Mouse (Mus musculus): ENCODE results near the gene Il20rb. TPM values are rescaled to one million over a fixed set of nuclear protein-coding genes. Genes with fewer than 3 reads are reported as not detected.

The Il20rb gene
- polyA plus RNA-seq, 1 experiment from 2014 or later = 1.6 TPM

DNA sequence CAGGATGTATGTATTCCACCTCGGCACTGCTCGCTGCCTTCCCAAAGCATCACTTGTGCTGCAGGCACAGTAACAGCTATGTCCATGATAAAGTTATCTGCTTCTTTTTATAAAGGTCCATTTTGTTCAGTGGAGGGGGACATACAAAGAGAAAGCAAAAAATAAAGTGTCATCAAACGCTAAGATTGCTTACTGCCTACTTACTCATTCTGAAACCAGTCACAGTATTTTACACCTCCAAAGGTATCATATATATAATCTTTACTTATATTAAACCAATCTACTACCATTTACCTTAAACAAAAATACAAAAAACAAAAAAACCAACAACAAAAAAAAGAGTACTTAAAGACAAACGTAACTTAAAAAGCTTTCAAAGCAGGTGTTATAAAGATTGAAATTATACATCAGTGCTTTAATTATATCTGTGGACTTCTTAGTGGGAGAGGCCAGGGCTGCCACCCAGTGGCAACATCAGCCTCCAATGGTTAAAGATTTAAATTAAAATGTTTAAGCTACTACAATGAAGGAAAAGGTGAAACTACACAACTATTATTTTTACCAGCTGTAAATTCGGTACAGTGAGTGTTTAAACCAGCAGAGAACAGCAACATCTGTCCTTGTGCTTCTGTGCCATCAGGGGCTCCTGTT, 7.1 kb upstream of the Il20rb start:
- Histone ChIP-seq H3K27me3 (no peaks in the 10 kb centered on the region), H3K27ac (no peak overlapping the region), H3K4me2 (no peak overlapping the region), H3K36me3 (replicated peaks) (peaks cover 11% of the 10 kb centered on the region; the same call in 1 of the 2 replicates), H3K4me1 (no peaks in the 10 kb centered on the region), H3K9ac (no peak overlapping the region), H3K4me3 (replicated peaks) (no peak overlapping the region), H3K9me3 (no peaks in the 10 kb centered on the region)
- ATAC-seq (ENCODE audit: low FRiP score) = no peak
- 90% methylated on average over 5 of the region's 5 CpGs for WGBS

DNA sequence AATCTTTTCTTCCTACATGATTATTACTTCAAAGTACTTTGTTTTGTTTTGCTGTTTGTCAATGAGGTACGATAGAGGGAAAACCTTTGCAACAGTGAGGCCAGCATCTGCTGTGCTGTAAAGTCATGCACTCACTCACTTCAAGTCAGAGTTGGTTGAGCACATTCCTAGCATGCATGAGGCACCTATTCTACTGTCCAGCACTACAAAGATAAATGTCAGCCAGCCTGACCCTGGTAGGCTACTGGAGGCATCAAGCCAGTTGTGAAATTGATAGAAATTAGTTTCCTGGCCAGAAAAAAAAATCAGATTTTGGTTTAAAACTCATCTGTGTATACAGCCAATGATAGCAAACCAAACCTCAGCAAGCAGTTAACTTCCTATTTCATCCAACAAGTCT, 4.8 kb upstream of the Il20rb start:
- Histone ChIP-seq H3K9ac (no peak overlapping the region), H3K36me3 (replicated peaks) (no peaks in the 10 kb centered on the region), H3K4me2 (no peak overlapping the region), H3K27ac (no peak overlapping the region), H3K4me3 (replicated peaks) (no peak overlapping the region), H3K9me3 (no peaks in the 10 kb centered on the region), H3K27me3 (no peaks in the 10 kb centered on the region), H3K4me1 (no peaks in the 10 kb centered on the region)
- whole genome bisulfite sequencing = 93% methylated on average over 1 of the region's 1 CpGs
- no peak for ATAC-seq (ENCODE audit: low FRiP score)

DNA sequence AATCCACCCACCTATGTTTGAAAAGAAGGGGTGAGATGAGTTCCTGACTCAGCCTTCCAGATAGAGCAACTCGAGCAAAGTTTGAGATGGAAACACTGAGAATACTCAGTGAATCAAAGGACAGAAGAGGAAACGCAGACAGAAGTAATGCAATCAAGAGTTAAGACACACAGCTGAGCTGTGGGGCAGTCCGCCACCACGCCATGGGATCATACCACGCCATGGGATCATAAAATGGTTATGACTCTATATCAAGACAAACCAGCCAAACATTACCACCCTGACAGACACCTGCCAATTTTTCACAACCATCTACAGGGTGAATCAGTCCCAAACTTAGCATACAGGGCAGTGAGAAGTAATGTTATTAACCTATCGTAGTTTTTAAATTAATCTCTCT, 2.4 kb upstream of the Il20rb start:
- no peak for ATAC-seq (ENCODE audit: low FRiP score)
- Histone ChIP-seq H3K4me1 (no peaks in the 10 kb centered on the region), H3K27me3 (no peaks in the 10 kb centered on the region), H3K27ac (no peak overlapping the region), H3K9ac (no peak overlapping the region), H3K4me3 (replicated peaks) (no peak overlapping the region), H3K36me3 (replicated peaks) (no peaks in the 10 kb centered on the region), H3K4me2 (no peak overlapping the region), H3K9me3 (no peaks in the 10 kb centered on the region)
- 95% methylated on average over 6 of the region's 6 CpGs for WGBS

DNA sequence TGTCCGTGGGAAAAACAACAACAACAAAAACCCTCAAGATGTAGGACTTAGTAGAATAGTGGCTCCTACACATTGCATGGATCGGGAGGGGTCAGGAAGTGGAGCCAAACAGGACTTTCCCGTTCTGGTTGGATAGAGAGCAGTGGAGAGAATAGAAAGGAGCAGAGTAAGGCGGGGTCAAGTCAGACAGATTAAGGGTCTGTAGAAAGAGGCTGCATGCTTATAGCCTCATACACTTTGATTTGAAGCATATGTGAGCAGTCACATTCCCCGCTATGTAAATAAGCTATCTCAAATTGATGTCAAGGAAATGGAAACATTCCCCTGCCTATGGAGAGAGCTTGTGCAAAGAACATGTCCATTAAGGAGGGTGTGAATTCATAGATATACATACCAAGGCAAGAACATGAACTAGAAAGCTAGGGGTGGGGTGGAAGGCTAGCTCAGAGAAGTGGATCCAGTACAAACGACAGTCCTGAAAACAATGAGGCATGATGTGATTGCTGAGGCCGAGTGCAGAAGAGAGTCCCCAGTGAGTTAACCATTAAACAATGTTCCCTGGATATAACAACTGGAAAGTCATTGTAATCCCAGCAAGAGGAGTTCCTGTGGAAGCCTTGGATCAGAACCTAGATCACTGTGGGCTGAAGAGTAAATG, 1.6 kb upstream of the Il20rb start:
- Histone ChIP-seq H3K4me1 (no peaks in the 10 kb centered on the region), H3K27ac (no peak overlapping the region), H3K9ac (no peak overlapping the region), H3K36me3 (replicated peaks) (no peaks in the 10 kb centered on the region), H3K4me3 (replicated peaks) (no peak overlapping the region), H3K9me3 (no peaks in the 10 kb centered on the region), H3K4me2 (no peak overlapping the region), H3K27me3 (no peaks in the 10 kb centered on the region)
- WGBS = 82% methylated on average over 7 of the region's 7 CpGs
- ATAC-seq (ENCODE audit: low FRiP score) = no peak

DNA sequence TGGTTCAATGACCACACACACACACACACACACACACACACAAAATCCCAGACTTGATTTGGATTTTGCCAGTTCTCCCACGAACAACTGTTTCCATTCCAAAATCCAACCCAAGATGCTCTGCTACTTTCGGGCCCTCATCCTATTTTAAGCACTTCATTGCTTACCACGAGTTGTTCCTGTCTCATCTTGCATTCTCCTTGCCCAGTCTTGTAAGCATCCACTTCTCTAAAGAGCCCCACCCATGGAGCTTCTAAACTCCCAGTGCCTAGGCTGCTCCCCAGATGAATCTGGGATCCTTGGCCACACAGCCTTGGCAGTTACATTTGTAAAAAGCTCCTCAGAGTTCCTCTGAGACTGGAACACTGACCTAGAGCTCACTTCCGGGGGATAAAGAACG, 3.3 kb downstream of the Il20rb start:
- no peak overlapping the region for H3K4me3 ChIP-seq (replicated peaks)
- no peak overlapping the region for H3K27ac ChIP-seq
- no peak overlapping the region for H3K4me2 ChIP-seq
- WGBS = 88% methylated on average over 5 of the region's 5 CpGs
- H3K9ac ChIP-seq = no peak overlapping the region
- no peaks in the 10 kb centered on the region for H3K36me3 ChIP-seq (replicated peaks)
- ATAC-seq (ENCODE audit: low FRiP score) = no peak
- no peaks in the 10 kb centered on the region for H3K9me3 ChIP-seq
- no peaks in the 10 kb centered on the region for H3K27me3 ChIP-seq
- peaks cover 4% of the 10 kb centered on the region; the same call in 1 of the 2 replicates for H3K4me1 ChIP-seq

DNA sequence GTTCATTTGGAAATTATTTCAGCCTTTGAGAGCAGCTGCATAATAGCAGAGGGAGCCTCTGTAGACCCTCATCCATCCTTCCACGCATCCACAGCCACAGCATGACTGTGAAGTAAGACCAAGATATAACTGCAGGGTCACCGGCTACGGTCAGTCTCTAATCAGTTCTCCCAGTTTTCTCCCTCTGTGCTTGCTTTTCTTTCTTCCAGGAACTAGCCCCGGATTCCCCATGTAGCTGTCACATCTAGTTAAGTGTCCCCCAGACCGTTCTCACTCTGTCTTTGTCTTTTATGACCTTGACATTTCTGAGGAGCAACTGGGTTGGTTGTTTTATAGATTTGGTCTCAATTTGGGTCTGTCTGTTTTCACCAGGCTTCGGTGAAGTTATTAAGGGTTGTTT, 5.0 kb downstream of the Il20rb start:
- no peak overlapping the region for H3K9ac ChIP-seq
- no peak overlapping the region for H3K4me3 ChIP-seq (replicated peaks)
- whole genome bisulfite sequencing = 85% methylated on average over 6 of the region's 6 CpGs
- H3K9me3 ChIP-seq = 0 out of 2 replicates have a peak, but pooled peaks cover 4% of the 10 kb centered on the region
- H3K36me3 ChIP-seq (replicated peaks) = no peaks in the 10 kb centered on the region
- peaks cover 4% of the 10 kb centered on the region; the same call in 1 of the 2 replicates for H3K4me1 ChIP-seq
- no peak overlapping the region for H3K4me2 ChIP-seq
- no peak for ATAC-seq (ENCODE audit: low FRiP score)
- no peaks in the 10 kb centered on the region for H3K27me3 ChIP-seq
- H3K27ac ChIP-seq = no peak overlapping the region

DNA sequence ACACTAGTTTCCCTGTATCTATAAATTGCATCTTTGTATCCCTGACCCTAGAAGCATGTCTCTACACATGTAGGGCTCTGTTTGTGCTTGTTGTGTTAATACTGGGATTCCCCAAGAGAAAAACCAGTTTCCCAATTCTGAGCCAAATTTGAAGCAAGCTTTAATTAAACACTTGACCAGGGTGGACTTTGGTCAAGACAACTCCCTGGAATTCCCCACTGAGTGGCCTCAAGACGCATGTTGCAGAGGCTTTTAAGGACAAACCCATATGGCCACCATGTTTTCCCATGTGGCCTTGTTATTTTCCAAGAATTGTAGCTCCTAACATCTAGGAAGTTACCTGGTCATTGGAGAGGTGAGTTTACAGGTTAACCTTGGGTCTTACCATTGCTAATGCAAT, 12.5 kb downstream of the Il20rb start:
- H3K36me3 ChIP-seq (replicated peaks) = no peaks in the 10 kb centered on the region
- H3K27ac ChIP-seq = no peak overlapping the region
- H3K9me3 ChIP-seq = 0 out of 2 replicates have a peak, but pooled peaks cover 6% of the 10 kb centered on the region
- H3K4me3 ChIP-seq (replicated peaks) = no peak overlapping the region
- no peak overlapping the region for H3K4me2 ChIP-seq
- WGBS = 85% methylated on average over 1 of the region's 1 CpGs
- no peaks in the 10 kb centered on the region for H3K27me3 ChIP-seq
- H3K9ac ChIP-seq = no peak overlapping the region
- no peaks in the 10 kb centered on the region for H3K4me1 ChIP-seq
- no peak for ATAC-seq (ENCODE audit: low FRiP score)

DNA sequence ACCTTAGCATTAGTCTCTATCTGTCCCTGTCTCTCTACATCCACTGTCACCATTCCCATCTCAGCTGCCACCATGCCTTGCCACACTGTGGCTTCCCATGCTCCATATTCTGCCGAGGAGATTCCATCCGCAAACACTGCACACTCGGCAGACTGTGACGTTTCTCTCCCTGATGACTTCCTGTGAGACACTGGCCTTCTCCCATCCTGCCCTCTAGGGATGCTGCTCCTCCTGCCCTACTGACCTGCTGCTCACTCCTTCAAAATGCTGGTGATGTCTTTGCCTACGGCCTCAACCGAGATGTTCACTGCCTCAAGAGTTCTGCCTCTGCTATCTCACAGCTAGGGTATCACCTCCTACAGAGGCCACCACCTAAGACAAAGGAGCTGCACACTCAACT, 13.2 kb downstream of the Il20rb start:
- Histone ChIP-seq H3K27ac (no peak overlapping the region), H3K9me3 (0 out of 2 replicates have a peak, but pooled peaks cover 6% of the 10 kb centered on the region), H3K36me3 (replicated peaks) (no peaks in the 10 kb centered on the region), H3K4me2 (no peak overlapping the region), H3K4me1 (no peaks in the 10 kb centered on the region), H3K9ac (no peak overlapping the region), H3K4me3 (replicated peaks) (no peak overlapping the region), H3K27me3 (no peaks in the 10 kb centered on the region)
- 85% methylated on average over 6 of the region's 6 CpGs for WGBS
- no peak for ATAC-seq (ENCODE audit: low FRiP score)

DNA sequence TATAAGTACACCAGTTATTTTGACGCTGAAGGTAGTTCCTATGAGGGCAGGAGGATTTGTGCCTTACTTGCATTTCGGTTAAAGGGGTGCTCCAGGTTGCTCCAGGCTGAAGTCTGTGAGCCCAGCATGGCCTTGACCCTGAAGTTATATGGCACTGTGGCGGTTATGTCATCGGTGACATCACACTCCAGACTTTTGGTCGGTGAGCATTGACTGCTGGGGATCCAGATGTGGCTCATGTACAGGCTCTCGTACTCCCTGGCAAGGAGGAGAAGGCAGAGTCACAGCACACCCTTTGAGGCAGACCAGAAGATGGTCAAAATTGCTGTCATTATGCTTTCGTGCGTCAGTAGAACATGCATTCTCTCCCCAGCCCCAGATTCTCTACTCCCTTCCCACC, 13.7 kb downstream of the Il20rb start:
- H3K4me1 ChIP-seq = no peaks in the 10 kb centered on the region
- no peak overlapping the region for H3K9ac ChIP-seq
- no peak for ATAC-seq (ENCODE audit: low FRiP score)
- H3K4me3 ChIP-seq (replicated peaks) = no peak overlapping the region
- H3K36me3 ChIP-seq (replicated peaks) = no peaks in the 10 kb centered on the region
- H3K27ac ChIP-seq = no peak overlapping the region
- 0 out of 2 replicates have a peak, but pooled peaks cover 6% of the 10 kb centered on the region for H3K9me3 ChIP-seq
- no peaks in the 10 kb centered on the region for H3K27me3 ChIP-seq
- H3K4me2 ChIP-seq = no peak overlapping the region
- 91% methylated on average over 8 of the region's 8 CpGs for WGBS

DNA sequence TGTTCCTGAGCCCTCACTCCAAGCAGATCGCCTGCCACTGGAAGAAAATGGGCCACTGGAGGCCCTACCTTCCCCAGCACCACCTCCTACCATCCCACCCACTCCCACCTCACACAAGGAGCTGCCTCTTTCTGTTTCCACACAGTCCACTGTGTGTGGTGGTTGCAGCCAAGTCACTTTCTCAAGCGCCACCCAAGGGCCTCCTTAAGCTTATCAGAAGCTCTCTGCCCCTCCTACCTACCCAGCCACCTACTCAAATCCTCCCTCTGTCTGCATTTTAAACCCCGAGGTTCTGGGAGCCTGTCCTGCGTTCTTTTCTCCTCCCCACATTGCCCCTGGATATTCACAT, 15.0 kb downstream of the Il20rb start:
- Histone ChIP-seq H3K4me1 (no peaks in the 10 kb centered on the region), H3K9me3 (0 out of 2 replicates have a peak, but pooled peaks cover under 1% of the 10 kb centered on the region), H3K4me2 (no peak overlapping the region), H3K27me3 (no peaks in the 10 kb centered on the region), H3K36me3 (replicated peaks) (no peaks in the 10 kb centered on the region), H3K4me3 (replicated peaks) (no peak overlapping the region), H3K9ac (no peak overlapping the region), H3K27ac (no peak overlapping the region)
- WGBS = 75% methylated on average over 4 of the region's 4 CpGs
- no peak for ATAC-seq (ENCODE audit: low FRiP score)

DNA sequence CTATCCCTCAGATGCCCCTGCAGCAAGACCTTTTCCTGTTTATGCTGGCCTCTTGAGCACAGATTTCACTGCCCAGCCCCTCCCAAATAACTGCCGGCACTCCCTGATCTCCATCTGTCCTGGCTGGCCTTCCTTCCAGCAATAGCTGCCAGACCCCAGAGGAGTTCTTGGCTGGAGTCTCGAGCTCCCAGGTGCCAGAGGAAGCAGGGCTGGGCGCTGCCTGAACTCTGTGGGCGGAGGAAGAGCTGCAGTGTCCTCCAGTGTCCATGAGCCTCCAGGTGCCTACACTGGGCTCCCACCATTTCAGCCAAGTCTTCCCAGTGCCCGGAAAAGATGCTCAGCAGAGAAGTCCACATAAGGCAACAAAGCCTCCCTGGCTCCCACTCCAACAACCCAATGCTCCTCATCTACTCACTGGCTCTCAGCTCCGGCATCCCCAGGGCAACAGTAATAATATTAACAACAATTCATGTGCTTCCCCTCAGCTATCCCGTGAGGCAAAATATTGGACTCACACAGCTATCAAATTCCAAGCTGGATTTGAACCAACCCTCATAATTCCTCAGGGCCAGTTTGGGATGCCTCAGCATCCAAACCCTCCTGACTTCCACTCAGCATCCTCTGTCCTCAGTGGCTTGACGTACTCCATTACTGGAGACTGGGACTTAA, 15.5 kb downstream of the Il20rb start:
- H3K27me3 ChIP-seq = no peaks in the 10 kb centered on the region
- no peak overlapping the region for H3K27ac ChIP-seq
- H3K9ac ChIP-seq = no peak overlapping the region
- H3K4me3 ChIP-seq (replicated peaks) = no peak overlapping the region
- WGBS = 79% methylated on average over 8 of the region's 8 CpGs
- H3K4me2 ChIP-seq = no peak overlapping the region
- no peak for ATAC-seq (ENCODE audit: low FRiP score)
- no peaks in the 10 kb centered on the region for H3K4me1 ChIP-seq
- no peaks in the 10 kb centered on the region for H3K36me3 ChIP-seq (replicated peaks)
- no peaks in the 10 kb centered on the region for H3K9me3 ChIP-seq

DNA sequence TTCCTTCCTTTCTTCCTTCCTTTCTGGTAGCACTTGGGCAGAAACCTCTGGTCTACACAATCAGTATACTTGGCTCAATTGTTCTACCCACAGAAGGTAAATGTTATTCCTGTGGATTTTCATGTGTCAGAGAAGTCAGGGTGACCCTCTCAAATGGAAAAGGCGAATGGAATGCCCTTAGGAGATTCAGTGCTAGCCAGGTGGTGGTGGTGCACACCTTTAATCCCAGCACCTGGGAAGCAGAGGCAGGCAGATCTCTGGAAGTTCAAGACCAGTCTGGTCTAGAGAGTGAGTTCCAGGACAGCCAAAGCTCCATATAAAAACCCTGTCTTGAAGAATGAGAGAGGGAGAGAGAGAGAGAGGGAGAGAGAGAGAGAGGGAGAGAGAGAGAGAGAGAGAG, 16.4 kb downstream of the Il20rb start:
- H3K9ac ChIP-seq = no peak overlapping the region
- no peaks in the 10 kb centered on the region for H3K9me3 ChIP-seq
- 80% methylated on average over 1 of the region's 1 CpGs for WGBS
- H3K36me3 ChIP-seq (replicated peaks) = no peaks in the 10 kb centered on the region
- no peak overlapping the region for H3K4me2 ChIP-seq
- no peaks in the 10 kb centered on the region for H3K27me3 ChIP-seq
- H3K4me1 ChIP-seq = no peaks in the 10 kb centered on the region
- no peak overlapping the region for H3K4me3 ChIP-seq (replicated peaks)
- H3K27ac ChIP-seq = no peak overlapping the region
- ATAC-seq (ENCODE audit: low FRiP score) = no peak

DNA sequence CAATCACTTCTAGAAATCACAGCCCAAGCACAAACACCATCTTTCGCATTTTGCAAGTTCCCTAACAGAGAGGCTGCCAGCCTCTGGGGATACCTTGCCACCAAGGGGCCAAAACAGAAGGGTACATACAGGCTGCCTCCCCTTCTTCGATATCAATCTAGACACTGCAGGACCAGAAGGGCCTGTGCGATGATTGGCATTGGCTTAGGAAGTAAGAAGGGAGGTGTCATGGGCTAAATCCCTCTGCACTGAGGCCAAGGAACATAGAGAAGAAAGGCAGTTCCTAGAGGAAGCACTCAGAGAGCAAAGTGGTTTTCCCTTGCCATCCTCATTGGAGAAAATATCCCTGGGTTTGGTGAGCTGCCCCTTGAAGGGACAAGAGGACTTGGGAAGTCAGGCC, 16.9 kb downstream of the Il20rb start:
- H3K4me2 ChIP-seq = no peak overlapping the region
- H3K4me1 ChIP-seq = no peaks in the 10 kb centered on the region
- H3K9ac ChIP-seq = no peak overlapping the region
- H3K27ac ChIP-seq = no peak overlapping the region
- ATAC-seq (ENCODE audit: low FRiP score) = no peak
- 94% methylated on average over 3 of the region's 3 CpGs for WGBS
- no peaks in the 10 kb centered on the region for H3K36me3 ChIP-seq (replicated peaks)
- H3K27me3 ChIP-seq = no peaks in the 10 kb centered on the region
- H3K4me3 ChIP-seq (replicated peaks) = no peak overlapping the region
- H3K9me3 ChIP-seq = no peaks in the 10 kb centered on the region

All from forebrain, embryonic 12.5 days (tissue).